Mouse (Mus musculus) bone marrow, adult 2 months (tissue): ENCODE measurements at regions not wholly inside any gene's neighbourhood (a gene's known extent, or its start where the extent isn't known, plus 50 kb on each side); places are given as distances from the start of the nearest gene placed in this dataset.

ENCODE experiments used
- CTCF ChIP-seq: fragments of 200-500 bp; IDR thresholded peaks from 2 replicates; pipeline ENCODE4 v1.5.1; 2011; ENCODE audit warnings: low read length, control low read depth; ENCODE audit not compliant: control insufficient read depth, insufficient read depth
- POLR2A ChIP-seq: fragments of 200-500 bp; IDR thresholded peaks from 2 replicates; pipeline ENCODE4 v1.6.1; 2011; ENCODE audit warnings: low read depth, mild to moderate bottlenecking, control low read depth, low read length, borderline replicate concordance; ENCODE audit not compliant: control insufficient read depth

DNA sequence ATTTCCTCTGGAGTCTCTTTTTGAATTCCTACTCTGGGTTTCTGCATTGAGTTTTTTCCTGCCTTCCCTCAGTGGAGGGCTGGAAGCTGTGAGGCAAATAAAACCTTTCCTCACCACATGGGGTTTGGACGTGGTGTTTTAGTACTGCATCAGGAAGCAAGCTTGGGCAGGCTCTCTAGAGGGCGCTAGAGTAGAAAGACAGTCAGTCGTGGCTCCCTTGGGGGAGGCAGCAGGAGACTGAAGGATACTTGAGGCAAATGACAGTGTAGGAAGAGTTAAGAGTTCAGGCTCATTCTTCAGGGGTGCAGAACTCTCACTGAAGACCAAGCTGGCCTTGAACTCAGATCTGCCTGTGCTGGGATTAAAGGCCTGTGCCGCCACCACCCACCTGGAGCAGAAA lies 118.9 kb upstream of the Pgrmc2 start:
- TF ChIP-seq CTCF: peak; percentile 54; the same call in 1 of the 2 replicates
- TF ChIP-seq POLR2A: no peak
